Mouse (Mus musculus): ENCODE data around the gene Prps1l1.

- TF ChIP-seq POLR2A (IDR thresholded peaks at IDR 0.05; ENCODE audit: insufficient read depth, low read depth, low read length) (no peak), CTCF (IDR thresholded peaks at IDR 0.05) (no peak)
These were observed 32.1 kb downstream of the Prps1l1 start for GRCm38 (mm10) chr12:35016481-35017250.
